Mouse (Mus musculus): Measurements from ENCODE around the gene Cblb.
A peak's percentile ranks its signal among the peaks of the same experiment; 100 is the strongest.

Cblb gene

DNA sequence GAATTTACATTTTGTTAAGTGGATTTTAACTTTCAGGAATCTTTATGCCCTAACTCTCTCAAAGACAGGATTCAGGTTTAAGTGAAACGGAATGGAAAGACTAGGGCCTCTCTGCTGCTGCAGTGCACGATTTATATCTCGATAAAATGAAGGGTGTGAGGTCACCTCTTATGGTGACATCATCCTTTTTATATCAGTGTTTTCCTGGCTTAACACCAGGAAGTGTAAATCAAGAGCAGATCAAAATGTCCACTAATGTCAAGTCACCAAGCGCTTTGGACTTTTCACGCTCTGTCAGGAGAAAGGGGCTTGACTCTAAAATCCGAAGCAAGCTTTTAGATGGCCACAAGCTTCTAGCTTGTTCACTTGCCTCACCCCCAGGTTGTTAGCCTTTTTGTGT is 38.6 kb downstream of the Cblb start:
- DNase-seq (ENCODE audit: inconsistent age in 2 of 2, low spot score in 1 of 2), result peak in 1 of 2 experiments; percentile 65

DNA sequence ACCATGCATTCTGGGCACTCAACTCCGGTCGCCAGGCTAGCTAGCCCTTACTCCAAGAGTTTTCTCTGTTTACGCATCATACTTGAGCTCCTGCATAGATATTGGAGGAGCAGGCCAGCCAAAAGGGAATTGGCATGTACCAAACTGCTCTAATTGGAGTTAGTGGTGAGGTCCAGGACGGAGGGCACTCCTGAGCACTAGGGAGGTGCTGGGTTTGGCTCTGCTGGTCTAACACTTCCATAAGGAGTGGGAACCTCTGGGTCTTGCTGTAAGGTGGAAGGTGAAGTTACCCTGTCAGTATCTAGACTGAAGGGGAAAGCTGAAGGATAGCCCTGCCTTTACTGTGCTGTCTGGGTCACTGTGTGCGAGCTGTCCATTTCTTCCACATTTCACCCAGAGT is 39.1 kb downstream of the Cblb start:
- no peak for DNase-seq (ENCODE audit: inconsistent age in 2 of 2, low spot score in 1 of 2)

GRCm38 (mm10) chr16:52071290-52071689 is 40.3 kb downstream of the Cblb start:
- no peak for DNase-seq (ENCODE audit: inconsistent age in 2 of 2, low spot score in 1 of 2)

GRCm38 (mm10) chr16:52071766-52072209 is 40.8 kb downstream of the Cblb start:
- no peak for DNase-seq (ENCODE audit: inconsistent age in 2 of 2, low spot score in 1 of 2)

- no peak for DNase-seq (ENCODE audit: inconsistent age in 2 of 2, low spot score in 1 of 2)
Measured at GRCm38 (mm10) chr16:52076652-52077051, 45.6 kb downstream of the Cblb start.

DNA sequence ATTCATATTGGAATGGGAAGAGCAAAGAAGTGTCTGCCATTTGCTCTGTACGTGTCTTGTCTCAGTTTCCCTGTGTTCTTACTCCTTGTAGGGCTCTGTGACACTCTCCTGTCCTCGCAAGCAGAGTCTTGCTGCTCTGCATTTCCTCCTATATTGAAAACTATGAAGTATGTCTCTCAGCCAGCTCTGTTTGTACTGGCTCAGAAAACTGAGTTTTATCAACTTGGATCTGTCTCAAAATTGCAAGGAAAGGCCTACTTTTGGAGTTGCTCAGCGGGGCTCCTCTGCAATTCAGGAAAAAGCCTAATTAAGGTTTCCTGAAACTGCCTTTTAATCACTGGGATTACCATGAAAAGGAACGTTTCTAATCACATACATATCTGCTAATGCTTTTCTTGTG is 46.9 kb downstream of the Cblb start:
- no peak for DNase-seq (ENCODE audit: inconsistent age in 2 of 2, low spot score in 1 of 2)

GRCm38 (mm10) chr16:52078758-52079474 is 47.9 kb downstream of the Cblb start:
- DNase-seq (ENCODE audit: inconsistent age in 2 of 2, low spot score in 1 of 2), result peak in 1 of 2 experiments; percentile 81

DNA sequence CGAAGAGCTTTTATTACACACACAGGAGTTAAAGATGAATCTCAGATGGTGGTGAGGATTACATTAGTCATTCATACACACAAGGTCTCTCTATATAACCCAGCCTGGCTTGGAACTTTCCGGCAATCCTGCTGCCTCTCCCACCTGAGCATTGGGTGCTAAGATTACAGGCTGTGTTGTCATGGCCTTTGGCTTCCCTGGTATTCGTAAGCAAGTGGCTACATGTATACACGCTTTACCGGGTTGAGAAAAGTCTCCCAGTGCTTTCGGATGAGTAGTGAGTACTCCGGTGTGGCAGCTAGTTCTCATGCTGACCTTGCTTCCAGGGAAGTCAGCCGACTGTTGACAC is 48.4 kb downstream of the Cblb start:
- DNase-seq (ENCODE audit: inconsistent age in 2 of 2, low spot score in 1 of 2), result peak in 1 of 2 experiments; percentile 79

DNA sequence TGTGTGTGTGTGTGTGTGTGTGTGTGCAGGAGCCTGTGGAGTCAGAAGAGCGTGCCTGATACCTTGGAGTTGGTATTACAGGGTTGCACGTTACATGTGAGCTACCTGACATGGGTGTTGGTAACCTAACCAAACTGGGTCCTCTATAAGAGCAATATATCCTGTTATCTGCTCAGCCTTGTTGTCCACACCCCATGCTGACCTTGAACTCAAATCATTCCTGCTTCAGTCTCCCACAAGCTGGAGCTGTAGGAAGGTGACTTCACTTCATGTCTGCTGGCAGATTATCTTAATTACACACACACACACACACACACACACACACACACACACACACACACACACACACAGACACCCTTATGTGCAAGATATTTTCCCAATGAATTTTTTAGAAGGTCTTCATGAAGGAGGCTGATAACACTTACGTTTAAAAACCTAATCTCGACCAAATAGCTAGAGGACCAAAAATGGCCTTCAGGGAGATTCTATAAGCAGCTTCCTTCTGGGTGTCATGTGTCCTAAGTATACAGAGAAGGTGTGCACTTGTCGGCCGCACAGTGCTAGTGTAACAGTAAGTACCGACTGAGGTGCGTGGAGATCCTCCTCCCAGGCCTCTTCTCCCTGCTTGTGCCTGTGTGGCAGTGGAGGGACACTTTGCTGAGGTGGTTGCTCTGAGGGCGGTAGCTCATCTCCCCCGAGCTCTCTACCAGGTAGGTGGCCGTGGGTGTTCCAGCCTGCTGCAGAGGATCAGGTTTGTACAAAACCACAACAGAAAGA is 49.8 kb downstream of the Cblb start:
- DNase-seq (ENCODE audit: inconsistent age in 2 of 2, low spot score in 1 of 2), result no peak

DNA sequence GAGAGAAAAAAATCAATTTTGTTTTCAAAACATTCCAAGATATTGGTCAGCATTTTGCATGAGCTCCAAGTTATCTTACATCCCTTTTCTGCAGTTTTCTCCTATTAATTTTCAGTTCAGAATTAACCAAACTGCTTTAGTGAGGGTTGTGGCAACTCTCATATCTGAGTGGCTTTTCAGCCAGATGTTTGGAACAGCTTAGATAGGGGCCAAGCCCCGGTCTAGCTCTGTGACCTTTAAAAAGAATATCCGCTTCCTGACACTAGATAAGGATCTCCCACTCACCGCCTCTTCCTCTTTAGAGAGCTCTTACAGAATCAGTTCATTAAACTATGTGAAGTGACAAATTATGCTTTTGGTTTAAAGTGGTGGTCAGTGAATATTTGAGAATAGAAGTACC is 50.7 kb downstream of the Cblb start:
- DNase-seq (ENCODE audit: inconsistent age in 2 of 2, low spot score in 1 of 2), result no peak

DNA sequence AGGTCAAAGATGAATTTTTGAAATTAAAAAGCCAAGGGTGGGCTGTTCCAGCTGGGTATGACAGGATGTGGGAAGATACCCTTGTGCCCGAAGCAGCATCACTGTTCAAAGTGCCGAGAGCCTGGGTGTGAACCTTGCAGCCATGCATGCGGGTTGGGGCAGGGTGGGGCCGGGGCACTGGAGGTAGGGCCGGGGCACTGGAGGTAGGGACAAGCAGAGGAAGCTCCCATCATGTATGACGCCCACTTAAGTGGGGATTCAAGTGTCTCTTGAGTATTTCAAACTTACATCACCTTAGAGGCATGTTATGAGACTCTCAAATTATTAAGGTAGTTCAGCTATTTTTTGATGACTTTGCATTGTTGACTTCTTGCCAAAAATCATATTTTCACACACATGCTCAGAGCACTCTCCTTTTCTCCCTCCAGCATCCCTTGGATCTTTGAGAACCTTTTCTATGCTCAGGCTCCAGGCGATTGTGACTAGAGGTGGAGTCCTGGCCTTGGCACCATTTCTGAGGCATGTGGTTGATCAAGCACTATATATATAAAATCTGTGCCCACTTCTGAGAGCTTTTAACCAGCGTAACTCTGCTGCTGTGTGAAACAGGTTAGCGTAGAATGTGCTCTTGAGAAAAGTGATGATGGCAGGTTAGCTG is 55.9 kb downstream of the Cblb start:
- DNase-seq (ENCODE audit: inconsistent age in 2 of 2, low spot score in 1 of 2), result no peak

DNA sequence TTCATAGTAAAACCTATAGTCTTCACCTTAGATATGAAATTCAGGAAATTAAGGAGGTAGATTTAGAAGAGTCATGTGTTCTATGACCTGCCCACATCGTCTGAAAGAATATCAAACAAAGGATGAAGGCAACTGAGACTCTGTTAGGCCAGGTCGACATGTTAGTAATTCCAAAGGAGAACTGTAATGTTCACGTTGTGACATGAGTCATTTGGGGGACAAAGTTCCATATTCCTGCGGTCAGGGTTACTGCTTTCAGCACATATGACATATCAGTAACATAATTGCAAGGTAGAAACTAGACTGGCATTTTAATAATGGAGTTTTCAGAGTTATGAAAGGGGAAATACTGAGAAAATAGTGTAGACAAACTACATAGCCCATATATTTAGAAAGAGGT is 58.3 kb downstream of the Cblb start:
- no peak for DNase-seq (ENCODE audit: inconsistent age in 2 of 2, low spot score in 1 of 2)

GRCm38 (mm10) chr16:52090899-52091298 is 59.9 kb downstream of the Cblb start:
- DNase-seq (ENCODE audit: inconsistent age in 2 of 2, low spot score in 1 of 2), result no peak

GRCm38 (mm10) chr16:52093325-52094253 is 62.6 kb downstream of the Cblb start:
- DNase-seq (ENCODE audit: inconsistent age in 2 of 2, low spot score in 1 of 2), result peak in 1 of 2 experiments; percentile 73

DNA sequence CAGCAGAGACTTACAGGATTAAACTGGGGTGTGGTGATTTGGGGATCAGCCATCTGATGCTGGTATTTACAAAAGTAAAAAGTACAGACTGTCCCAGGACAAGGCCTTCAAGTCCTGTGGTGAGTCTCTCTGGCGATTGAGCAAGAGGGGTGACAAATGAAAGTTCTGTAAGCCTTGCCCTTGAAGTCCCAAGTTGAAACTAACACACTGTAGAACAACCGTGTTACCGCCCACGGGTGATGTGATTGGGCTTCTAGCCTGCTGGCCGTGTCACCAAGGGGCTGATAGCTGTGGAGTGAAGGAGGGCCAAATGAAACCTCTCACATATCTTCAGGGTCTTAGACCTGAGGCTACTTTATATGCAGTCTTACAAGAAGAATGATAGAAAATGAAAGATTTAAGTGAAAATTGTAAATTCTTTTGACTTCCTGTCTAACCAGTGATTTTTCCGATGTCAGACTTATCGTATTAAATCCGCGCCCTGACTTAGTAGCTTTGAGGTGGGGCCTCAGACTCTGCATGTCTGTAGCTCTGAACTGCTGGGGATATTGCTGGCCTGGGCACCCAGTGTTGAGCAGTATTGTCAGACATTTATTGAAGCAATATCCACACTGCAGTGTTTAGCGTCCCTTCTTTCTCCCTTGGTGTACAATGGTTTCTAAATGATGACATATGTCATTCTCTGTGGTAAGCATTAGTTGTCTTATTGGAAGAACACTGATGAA is 63.9 kb downstream of the Cblb start:
- DNase-seq (ENCODE audit: inconsistent age in 2 of 2, low spot score in 1 of 2), result peak; percentile 87 to 93

DNA sequence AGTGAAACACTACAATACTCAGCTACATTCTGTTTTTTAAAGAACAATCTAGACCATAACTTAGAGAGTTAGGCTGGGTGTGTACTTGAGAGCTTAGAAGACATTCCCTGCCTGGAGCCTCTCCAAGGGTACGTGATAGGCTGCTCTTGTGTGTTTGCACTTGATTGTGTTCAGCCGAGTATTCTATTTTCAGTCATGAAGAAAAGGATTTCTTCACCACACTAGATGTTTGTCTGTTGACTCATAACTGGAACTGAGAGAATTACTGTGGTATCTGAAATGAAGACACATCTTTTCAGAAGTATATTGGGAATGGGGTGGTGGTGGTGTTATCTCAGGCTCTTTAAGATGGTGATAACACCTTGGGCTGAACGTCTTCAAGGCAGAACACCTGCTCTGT is 64.6 kb downstream of the Cblb start:
- peak; percentile 45 to 80 for DNase-seq (ENCODE audit: inconsistent age in 2 of 2, low spot score in 1 of 2)

DNA sequence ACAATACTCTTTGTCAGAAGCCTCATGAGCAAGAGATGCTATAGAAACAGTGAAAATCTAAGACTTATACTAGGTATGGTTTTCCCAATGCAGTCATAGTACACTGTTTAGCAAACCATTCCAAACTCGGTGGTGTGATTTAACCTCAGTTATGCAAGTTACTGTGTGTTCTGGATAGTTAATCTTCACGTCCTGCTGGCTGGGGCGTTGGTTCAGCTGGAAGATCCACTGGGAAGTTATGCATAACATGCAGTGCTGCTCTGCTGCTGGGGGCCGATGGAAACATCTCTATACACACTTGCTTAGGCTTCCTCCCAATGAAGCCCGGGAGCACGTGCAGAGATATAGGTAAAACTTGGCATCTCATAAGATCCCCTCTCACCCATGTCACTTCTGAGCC is 69.4 kb downstream of the Cblb start:
- DNase-seq (ENCODE audit: inconsistent age in 2 of 2, low spot score in 1 of 2), result no peak

- DNase-seq (ENCODE audit: inconsistent age in 2 of 2, low spot score in 1 of 2), result no peak
Measured at GRCm38 (mm10) chr16:52104608-52105007, 73.6 kb downstream of the Cblb start.

GRCm38 (mm10) chr16:52107836-52108235 is 76.8 kb downstream of the Cblb start:
- DNase-seq (ENCODE audit: inconsistent age in 2 of 2, low spot score in 1 of 2), result no peak

DNA sequence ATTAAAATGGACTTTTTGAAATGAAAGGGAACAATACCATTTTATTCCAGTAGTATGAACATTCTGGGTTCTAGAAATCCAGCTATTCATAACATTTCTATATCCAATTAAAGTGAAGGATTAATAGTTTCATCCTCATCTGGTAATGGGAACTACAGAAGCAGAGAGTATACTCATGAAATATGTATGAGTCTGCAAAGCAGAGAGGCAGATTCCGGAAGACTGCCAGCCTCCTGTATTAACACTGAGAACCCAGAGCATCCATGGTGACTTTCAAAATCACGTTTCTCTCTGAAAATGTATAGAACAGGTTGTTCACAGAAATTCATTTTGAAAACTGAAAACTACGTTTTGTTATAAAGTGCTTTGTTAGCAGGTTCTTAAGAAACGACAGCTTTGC is 83.4 kb downstream of the Cblb start:
- DNase-seq (ENCODE audit: inconsistent age in 2 of 2, low spot score in 1 of 2), result no peak

Measured in adrenal gland, adult (tissue).